Mouse (Mus musculus): ENCODE data around the gene Wipf3. TPM values are rescaled to one million over a fixed set of nuclear protein-coding genes. Genes with fewer than 3 reads are reported as not detected.

Gene Wipf3
- polyA plus RNA-seq, 1 experiment, result not detected

DNA sequence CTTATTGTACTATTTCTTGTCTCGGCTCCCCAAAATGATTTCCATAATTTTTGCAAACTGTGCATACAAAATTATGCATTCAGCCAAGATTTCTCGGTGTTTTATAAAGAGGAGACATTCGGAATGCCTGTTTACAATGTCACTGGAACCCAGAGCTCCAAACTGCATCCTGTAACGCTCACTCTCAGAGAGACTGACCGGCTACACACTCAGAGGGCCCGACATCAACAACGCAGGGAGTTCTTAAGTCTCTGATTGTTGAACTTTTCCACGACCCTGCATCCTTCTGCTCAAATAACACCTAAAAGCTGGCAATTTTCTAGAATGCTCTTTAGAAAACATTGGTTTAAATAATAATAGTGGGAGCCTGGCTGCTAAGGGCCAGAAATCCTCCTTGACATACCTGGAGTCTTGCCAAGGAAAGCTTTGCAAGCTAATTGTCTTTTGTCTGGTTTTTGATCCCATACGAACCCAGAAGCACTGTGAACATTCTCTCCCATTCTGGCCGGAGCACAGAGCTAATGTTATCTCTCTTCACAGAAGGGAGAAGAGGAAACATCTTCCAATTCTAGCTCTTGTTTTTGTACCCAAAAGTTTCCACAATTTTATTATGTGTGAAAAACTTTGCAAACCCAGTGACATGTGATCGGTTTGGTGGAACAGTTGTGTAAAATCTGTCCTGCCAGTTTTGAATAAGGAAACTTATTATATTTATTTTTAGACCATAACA is 30.0 kb upstream of the Wipf3 start:
- Histone ChIP-seq H3K4me1 (ENCODE audit: control insufficient read depth, insufficient read depth, low read length) (no peaks in the 10 kb centered on the region), H3K4me3 (ENCODE audit: insufficient read depth, low read length) (no peak overlapping the region), H3K27ac (ENCODE audit: insufficient read depth, low read length) (no peak overlapping the region)
- TF ChIP-seq POLR2A (IDR thresholded peaks at IDR 0.05; ENCODE audit: low read depth, low read length) (no peak), CTCF (IDR thresholded peaks at IDR 0.05; ENCODE audit: borderline replicate concordance, insufficient read depth, low read length) (no peak)

- no peak for TF ChIP-seq CTCF (IDR thresholded peaks at IDR 0.05; ENCODE audit: borderline replicate concordance, insufficient read depth, low read length)
- TF ChIP-seq POLR2A (IDR thresholded peaks at IDR 0.05; ENCODE audit: low read depth, low read length), result no peak
- H3K4me1 ChIP-seq (ENCODE audit: control insufficient read depth, insufficient read depth, low read length), result no peaks in the 10 kb centered on the region
- no peak overlapping the region for H3K4me3 ChIP-seq (ENCODE audit: insufficient read depth, low read length)
- H3K27ac ChIP-seq (ENCODE audit: insufficient read depth, low read length), result no peak overlapping the region
Observed at GRCm38 (mm10) chr6:54401503-54401902, 27.9 kb upstream of the Wipf3 start.

GRCm38 (mm10) chr6:54404916-54405315 is 24.5 kb upstream of the Wipf3 start:
- no peaks in the 10 kb centered on the region for H3K4me1 ChIP-seq (ENCODE audit: control insufficient read depth, insufficient read depth, low read length)
- no peak for TF ChIP-seq CTCF (IDR thresholded peaks at IDR 0.05; ENCODE audit: borderline replicate concordance, insufficient read depth, low read length)
- TF ChIP-seq POLR2A (IDR thresholded peaks at IDR 0.05; ENCODE audit: low read depth, low read length), result no peak
- H3K27ac ChIP-seq (ENCODE audit: insufficient read depth, low read length), result no peak overlapping the region
- H3K4me3 ChIP-seq (ENCODE audit: insufficient read depth, low read length), result no peak overlapping the region

DNA sequence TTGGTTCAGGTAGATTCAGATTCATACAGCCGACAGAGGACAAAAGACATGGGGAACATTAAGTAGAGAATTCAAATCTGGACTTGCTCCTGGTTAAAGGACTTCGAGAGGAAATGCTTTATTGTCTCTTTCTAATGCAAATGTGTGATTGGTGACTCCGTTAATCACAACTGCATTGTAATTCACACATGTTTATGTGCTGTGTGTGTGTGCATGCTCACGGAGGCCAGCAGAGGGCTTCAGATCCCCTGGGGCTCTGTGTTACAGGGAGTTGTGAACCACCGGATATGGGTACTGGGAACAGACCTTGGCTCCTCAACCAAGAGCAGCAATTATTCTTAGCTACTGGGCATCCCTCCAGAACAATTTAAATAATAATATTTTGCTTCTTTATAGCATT is 23.3 kb upstream of the Wipf3 start:
- Histone ChIP-seq H3K27ac (ENCODE audit: insufficient read depth, low read length) (no peak overlapping the region), H3K4me1 (ENCODE audit: control insufficient read depth, insufficient read depth, low read length) (no peaks in the 10 kb centered on the region), H3K4me3 (ENCODE audit: insufficient read depth, low read length) (no peak overlapping the region)
- TF ChIP-seq CTCF (IDR thresholded peaks at IDR 0.05; ENCODE audit: borderline replicate concordance, insufficient read depth, low read length) (no peak), POLR2A (IDR thresholded peaks at IDR 0.05; ENCODE audit: low read depth, low read length) (no peak)

DNA sequence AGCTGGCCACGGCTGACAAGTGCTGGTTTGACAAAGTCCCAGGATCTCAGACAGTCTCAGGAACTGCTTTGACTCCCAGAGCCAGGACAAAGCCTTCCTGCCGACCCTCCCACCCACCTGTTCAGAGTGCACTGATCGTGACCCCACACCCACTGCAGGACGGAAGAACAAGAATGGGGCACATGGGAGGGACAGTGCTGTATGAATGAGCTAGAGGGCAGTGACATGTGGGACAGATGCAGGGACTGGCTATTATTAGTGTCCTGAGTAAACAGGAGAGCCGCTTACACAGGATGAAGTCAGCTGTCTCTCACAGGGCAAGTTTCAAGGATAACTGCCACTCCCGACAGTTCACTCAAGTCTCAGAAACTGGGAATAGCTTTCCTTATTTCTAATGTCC is 20.1 kb upstream of the Wipf3 start:
- TF ChIP-seq POLR2A (IDR thresholded peaks at IDR 0.05; ENCODE audit: low read depth, low read length) (no peak), CTCF (IDR thresholded peaks at IDR 0.05; ENCODE audit: borderline replicate concordance, insufficient read depth, low read length) (no peak)
- Histone ChIP-seq H3K4me1 (ENCODE audit: control insufficient read depth, insufficient read depth, low read length) (no peaks in the 10 kb centered on the region), H3K4me3 (ENCODE audit: insufficient read depth, low read length) (no peak overlapping the region), H3K27ac (ENCODE audit: insufficient read depth, low read length) (no peak overlapping the region)

DNA sequence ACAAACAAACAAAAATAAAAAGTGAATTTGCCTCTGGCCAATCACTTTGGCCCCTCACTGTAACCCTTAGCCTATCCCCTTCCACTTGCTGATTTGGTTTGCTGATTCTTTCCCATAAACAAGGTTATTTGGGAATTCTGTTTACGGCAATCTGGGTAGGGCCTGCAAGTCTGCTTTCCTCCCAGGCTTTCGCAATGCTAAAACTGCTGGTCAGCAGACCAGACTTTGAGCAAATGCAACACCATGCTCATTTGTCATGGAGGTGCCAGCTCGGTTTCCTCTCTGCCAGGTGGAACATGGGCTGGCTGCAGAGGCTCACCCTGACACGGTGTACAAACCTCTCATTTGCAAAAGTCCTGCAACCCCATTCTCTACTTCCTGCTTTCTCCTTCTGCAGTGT is 19.0 kb upstream of the Wipf3 start:
- TF ChIP-seq POLR2A (IDR thresholded peaks at IDR 0.05; ENCODE audit: low read depth, low read length) (no peak), CTCF (IDR thresholded peaks at IDR 0.05; ENCODE audit: borderline replicate concordance, insufficient read depth, low read length) (no peak)
- no peak overlapping the region for H3K4me3 ChIP-seq (ENCODE audit: insufficient read depth, low read length)

DNA sequence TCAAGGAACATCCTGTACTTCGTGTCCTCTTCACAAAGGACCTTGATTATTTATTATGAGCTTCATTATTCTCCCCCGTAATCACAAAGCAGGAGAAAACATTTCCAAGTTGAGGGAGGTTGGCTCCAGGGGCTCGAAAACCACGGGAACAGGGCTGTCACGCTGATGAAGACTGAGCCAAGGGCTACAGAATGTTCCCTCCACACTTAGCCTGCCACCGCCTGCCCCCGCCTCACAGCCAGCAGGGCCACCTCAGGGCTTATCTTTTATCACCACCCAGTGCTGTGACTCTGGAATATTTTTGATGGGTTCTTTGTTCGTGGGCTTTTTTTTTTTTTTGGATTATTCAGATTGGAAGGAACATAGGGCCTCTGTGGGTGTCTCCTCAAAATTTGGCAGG is 17.8 kb upstream of the Wipf3 start:
- no peak for TF ChIP-seq POLR2A (IDR thresholded peaks at IDR 0.05; ENCODE audit: low read depth, low read length)
- TF ChIP-seq CTCF (IDR thresholded peaks at IDR 0.05; ENCODE audit: borderline replicate concordance, insufficient read depth, low read length), result no peak
- no peak overlapping the region for H3K27ac ChIP-seq (ENCODE audit: insufficient read depth, low read length)
- no peaks in the 10 kb centered on the region for H3K4me1 ChIP-seq (ENCODE audit: control insufficient read depth, insufficient read depth, low read length)
- H3K4me3 ChIP-seq (ENCODE audit: insufficient read depth, low read length), result no peak overlapping the region

More for the DNA sequence above, 19.0 kb upstream of the Wipf3 start:
- H3K27ac ChIP-seq (ENCODE audit: insufficient read depth, low read length), result no peak overlapping the region
- no peaks in the 10 kb centered on the region for H3K4me1 ChIP-seq (ENCODE audit: control insufficient read depth, insufficient read depth, low read length)

DNA sequence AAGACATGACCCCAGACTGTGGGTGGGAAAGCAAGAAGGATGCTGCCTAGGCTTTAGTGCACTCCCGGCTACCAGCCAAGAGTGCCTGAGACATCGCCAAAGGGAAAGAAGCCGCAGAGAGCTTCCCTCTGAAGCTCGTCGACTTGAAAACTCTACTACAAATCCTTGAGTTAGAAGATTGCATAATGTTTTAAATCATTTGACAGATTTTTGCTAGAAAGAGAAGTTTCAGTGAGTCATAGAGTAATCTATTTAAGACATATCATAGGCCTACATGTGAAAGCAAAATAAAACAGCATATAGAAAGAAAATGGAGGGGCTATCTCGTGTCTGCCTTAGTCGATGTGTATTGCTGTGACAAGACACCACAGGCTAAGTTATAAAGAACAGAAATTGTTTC is 16.5 kb upstream of the Wipf3 start:
- Histone ChIP-seq H3K4me3 (ENCODE audit: insufficient read depth, low read length) (no peak overlapping the region), H3K4me1 (ENCODE audit: control insufficient read depth, insufficient read depth, low read length) (no peaks in the 10 kb centered on the region), H3K27ac (ENCODE audit: insufficient read depth, low read length) (no peak overlapping the region)
- TF ChIP-seq CTCF (IDR thresholded peaks at IDR 0.05; ENCODE audit: borderline replicate concordance, insufficient read depth, low read length) (no peak), POLR2A (IDR thresholded peaks at IDR 0.05; ENCODE audit: low read depth, low read length) (no peak)

DNA sequence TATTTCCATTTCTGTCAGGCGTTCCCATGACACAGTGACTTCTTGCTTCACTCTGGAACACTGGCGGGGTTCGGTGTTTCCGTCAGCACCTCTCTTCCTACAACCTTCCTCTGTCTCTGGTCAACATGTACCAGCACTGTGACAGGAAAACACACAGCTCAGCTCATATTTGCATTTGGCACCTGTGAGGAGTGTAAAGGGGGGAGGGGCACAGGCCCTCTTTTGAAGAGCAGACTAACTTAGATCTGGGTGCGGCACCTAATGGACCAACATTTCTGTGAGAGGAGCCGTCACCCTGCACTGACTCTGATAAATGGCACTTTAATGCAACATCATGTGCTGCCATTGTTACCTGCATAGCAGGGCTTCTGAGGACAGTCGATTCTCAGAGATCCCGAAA is 4.2 kb upstream of the Wipf3 start:
- Histone ChIP-seq H3K27ac (ENCODE audit: insufficient read depth, low read length) (no peak overlapping the region), H3K4me3 (ENCODE audit: insufficient read depth, low read length) (no peak overlapping the region), H3K4me1 (ENCODE audit: control insufficient read depth, insufficient read depth, low read length) (no peaks in the 10 kb centered on the region)
- TF ChIP-seq POLR2A (IDR thresholded peaks at IDR 0.05; ENCODE audit: low read depth, low read length), result no peak
- no peak for TF ChIP-seq CTCF (IDR thresholded peaks at IDR 0.05; ENCODE audit: borderline replicate concordance, insufficient read depth, low read length)

- H3K4me1 ChIP-seq (ENCODE audit: control insufficient read depth, insufficient read depth, low read length), result no peaks in the 10 kb centered on the region
- TF ChIP-seq CTCF (IDR thresholded peaks at IDR 0.05; ENCODE audit: borderline replicate concordance, insufficient read depth, low read length) (no peak), POLR2A (IDR thresholded peaks at IDR 0.05; ENCODE audit: low read depth, low read length) (no peak)
- H3K4me3 ChIP-seq (ENCODE audit: insufficient read depth, low read length), result peak overlapping the region; percentile 33; the same call in 1 of the 2 replicates
- H3K27ac ChIP-seq (ENCODE audit: insufficient read depth, low read length), result no peak overlapping the region
Observed at GRCm38 (mm10) chr6:54428850-54429446, 455 bp upstream of the Wipf3 start.

Data from embryonic fibroblast, embryonic 13.5 days (primary cell).